Mouse (Mus musculus): Measurements from ENCODE around the gene Nudt22. TPM values are rescaled to one million over a fixed set of nuclear protein-coding genes. Genes with fewer than 3 reads are reported as not detected.
A peak's percentile ranks its signal among the peaks of the same experiment; 100 is the strongest.

The Nudt22 gene
- polyA plus RNA-seq, 1 experiment, result 11.1 TPM

- TF ChIP-seq POLR2A (IDR thresholded peaks at IDR 0.05; ENCODE audit: borderline replicate concordance, low read depth, low read length), result no peak
- TF ChIP-seq CTCF (IDR thresholded peaks at IDR 0.05; ENCODE audit: low read depth, low read length), result peak; percentile 63
- Histone ChIP-seq H3K4me1 (ENCODE audit: control insufficient read depth, insufficient read depth, low read length) (peaks cover 22% of the 10 kb centered on the region), H3K4me3 (ENCODE audit: insufficient read depth, low read length) (peak overlapping the region; percentile 76), H3K27ac (ENCODE audit: insufficient read depth, low read depth, low read length) (no peak overlapping the region)
Observed at GRCm38 (mm10) chr19:6969665-6970381, 26.1 kb downstream of the Nudt22 start.

DNA sequence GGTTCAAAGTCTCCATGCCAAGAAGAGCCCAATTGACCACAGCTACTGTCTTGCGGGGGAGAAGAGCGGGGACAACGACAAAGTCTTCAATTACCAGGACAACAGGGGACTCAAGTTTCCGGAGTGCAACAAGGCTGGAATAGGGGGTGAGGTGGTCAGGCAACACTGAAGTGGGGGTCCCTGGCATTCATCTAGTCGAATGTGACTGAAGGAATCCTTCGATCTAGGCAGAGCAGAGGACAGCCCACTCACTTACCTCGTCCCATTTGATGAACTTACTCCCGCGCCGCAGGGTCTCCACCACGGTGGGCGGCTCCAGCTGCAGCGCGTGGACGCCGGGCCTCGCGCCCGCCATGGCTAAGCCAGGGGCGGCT is 26.6 kb downstream of the Nudt22 start:
- Histone ChIP-seq H3K4me1 (ENCODE audit: control insufficient read depth, insufficient read depth, low read length) (peaks cover 22% of the 10 kb centered on the region), H3K27ac (ENCODE audit: insufficient read depth, low read depth, low read length) (no peak overlapping the region), H3K4me3 (ENCODE audit: insufficient read depth, low read length) (peak overlapping the region; percentile 76)
- TF ChIP-seq POLR2A (IDR thresholded peaks at IDR 0.05; ENCODE audit: borderline replicate concordance, low read depth, low read length), result no peak
- no peak for TF ChIP-seq CTCF (IDR thresholded peaks at IDR 0.05; ENCODE audit: low read depth, low read length)

- Histone ChIP-seq H3K27ac (ENCODE audit: insufficient read depth, low read depth, low read length) (peak overlapping the region; percentile 22; the same call in 1 of the 2 replicates), H3K4me1 (ENCODE audit: control insufficient read depth, insufficient read depth, low read length) (peaks cover 18% of the 10 kb centered on the region)
Observed at GRCm38 (mm10) chr19:6968491-6969271, 27.2 kb downstream of the Nudt22 start.

DNA sequence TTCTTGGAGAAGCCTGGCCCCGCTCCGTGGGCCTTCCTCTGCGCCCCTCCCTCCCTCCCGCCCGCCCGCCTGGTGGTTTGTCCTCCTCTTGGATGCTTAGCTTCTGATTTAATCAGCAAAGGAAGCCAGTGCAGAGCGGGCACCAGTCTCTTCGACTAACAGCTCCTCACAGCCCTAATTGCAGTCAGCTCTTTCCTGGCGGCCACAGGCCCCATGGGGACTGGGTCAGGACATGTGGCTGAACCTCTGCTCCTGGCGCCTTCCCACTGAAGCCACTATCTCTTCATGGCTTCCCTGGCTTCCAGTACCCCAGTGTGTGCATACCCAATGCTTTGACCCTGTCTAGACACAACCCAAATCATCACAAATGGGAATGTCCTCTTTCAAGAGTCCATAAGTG is 39.5 kb downstream of the Nudt22 start:
- TF ChIP-seq POLR2A (IDR thresholded peaks at IDR 0.05; ENCODE audit: borderline replicate concordance, low read depth, low read length) (no peak), CTCF (IDR thresholded peaks at IDR 0.05; ENCODE audit: low read depth, low read length) (no peak)
- Histone ChIP-seq H3K4me1 (ENCODE audit: control insufficient read depth, insufficient read depth, low read length) (peaks cover 7% of the 10 kb centered on the region), H3K4me3 (ENCODE audit: insufficient read depth, low read length) (no peak overlapping the region), H3K27ac (ENCODE audit: insufficient read depth, low read depth, low read length) (no peak overlapping the region)

More at GRCm38 (mm10) chr19:6968491-6969271, 27.2 kb downstream of the Nudt22 start:
- TF ChIP-seq POLR2A (IDR thresholded peaks at IDR 0.05; ENCODE audit: borderline replicate concordance, low read depth, low read length) (no peak), CTCF (IDR thresholded peaks at IDR 0.05; ENCODE audit: low read depth, low read length) (no peak)
- peak overlapping the region; percentile 76 for H3K4me3 ChIP-seq (ENCODE audit: insufficient read depth, low read length)

GRCm38 (mm10) chr19:6955424-6955823 is 40.5 kb downstream of the Nudt22 start:
- H3K27ac ChIP-seq (ENCODE audit: insufficient read depth, low read depth, low read length), result no peak overlapping the region
- no peak overlapping the region for H3K4me3 ChIP-seq (ENCODE audit: insufficient read depth, low read length)
- peaks cover 7% of the 10 kb centered on the region for H3K4me1 ChIP-seq (ENCODE audit: control insufficient read depth, insufficient read depth, low read length)
- TF ChIP-seq POLR2A (IDR thresholded peaks at IDR 0.05; ENCODE audit: borderline replicate concordance, low read depth, low read length), result no peak
- no peak for TF ChIP-seq CTCF (IDR thresholded peaks at IDR 0.05; ENCODE audit: low read depth, low read length)

DNA sequence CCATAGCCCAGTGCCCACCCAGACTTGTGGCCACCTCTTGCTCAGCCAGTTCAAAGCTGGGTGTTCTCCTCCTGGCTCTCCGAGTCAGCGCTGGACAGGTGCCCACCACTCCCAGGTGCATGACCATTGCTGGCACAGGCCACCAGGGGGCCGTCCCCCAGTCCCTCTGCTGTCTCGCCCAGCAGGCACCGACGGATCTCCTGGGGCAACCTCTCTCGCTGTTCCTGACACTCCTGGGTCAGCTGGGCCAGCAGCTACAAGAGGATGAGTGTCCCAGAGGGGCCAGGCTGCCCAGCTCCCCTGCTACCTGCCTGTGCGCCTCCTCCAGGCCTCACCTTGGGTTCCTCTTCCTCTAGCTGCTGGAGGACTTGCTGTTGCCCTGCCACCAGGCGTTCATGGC is 41.9 kb downstream of the Nudt22 start:
- Histone ChIP-seq H3K27ac (ENCODE audit: insufficient read depth, low read depth, low read length) (no peak overlapping the region), H3K4me3 (ENCODE audit: insufficient read depth, low read length) (no peak overlapping the region), H3K4me1 (ENCODE audit: control insufficient read depth, insufficient read depth, low read length) (peaks cover 14% of the 10 kb centered on the region)
- TF ChIP-seq CTCF (IDR thresholded peaks at IDR 0.05; ENCODE audit: low read depth, low read length), result no peak
- TF ChIP-seq POLR2A (IDR thresholded peaks at IDR 0.05; ENCODE audit: borderline replicate concordance, low read depth, low read length), result no peak

DNA sequence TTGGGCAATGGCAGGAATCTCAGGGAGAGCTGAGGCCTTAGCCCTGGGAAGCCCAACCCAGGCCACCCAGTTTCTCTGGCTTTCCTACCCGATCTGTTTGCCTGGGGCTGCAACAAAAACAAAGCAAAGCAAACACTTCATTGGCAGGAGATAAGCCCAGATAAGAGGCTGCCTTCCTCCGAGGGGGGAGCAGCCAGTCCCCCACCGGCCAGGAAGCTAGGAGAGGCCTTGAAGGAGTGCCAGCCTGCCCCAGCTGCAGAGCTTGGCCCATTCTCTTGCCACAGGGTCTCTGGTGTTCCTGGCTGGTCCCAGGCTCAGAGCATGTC is 43.2 kb downstream of the Nudt22 start:
- H3K27ac ChIP-seq (ENCODE audit: insufficient read depth, low read depth, low read length), result peak overlapping the region; percentile 91
- peak overlapping the region; percentile 76 for H3K4me3 ChIP-seq (ENCODE audit: insufficient read depth, low read length)
- peaks cover 18% of the 10 kb centered on the region for H3K4me1 ChIP-seq (ENCODE audit: control insufficient read depth, insufficient read depth, low read length)
- TF ChIP-seq CTCF (IDR thresholded peaks at IDR 0.05; ENCODE audit: low read depth, low read length) (no peak), POLR2A (IDR thresholded peaks at IDR 0.05; ENCODE audit: borderline replicate concordance, low read depth, low read length) (no peak)

- peaks cover 18% of the 10 kb centered on the region for H3K4me1 ChIP-seq (ENCODE audit: control insufficient read depth, insufficient read depth, low read length)
- peak overlapping the region; percentile 76 for H3K4me3 ChIP-seq (ENCODE audit: insufficient read depth, low read length)
- peak overlapping the region; percentile 91 for H3K27ac ChIP-seq (ENCODE audit: insufficient read depth, low read depth, low read length)
- TF ChIP-seq POLR2A (IDR thresholded peaks at IDR 0.05; ENCODE audit: borderline replicate concordance, low read depth, low read length) (no peak), CTCF (IDR thresholded peaks at IDR 0.05; ENCODE audit: low read depth, low read length) (no peak)
Observed at GRCm38 (mm10) chr19:6951994-6952711, 43.8 kb downstream of the Nudt22 start.

DNA sequence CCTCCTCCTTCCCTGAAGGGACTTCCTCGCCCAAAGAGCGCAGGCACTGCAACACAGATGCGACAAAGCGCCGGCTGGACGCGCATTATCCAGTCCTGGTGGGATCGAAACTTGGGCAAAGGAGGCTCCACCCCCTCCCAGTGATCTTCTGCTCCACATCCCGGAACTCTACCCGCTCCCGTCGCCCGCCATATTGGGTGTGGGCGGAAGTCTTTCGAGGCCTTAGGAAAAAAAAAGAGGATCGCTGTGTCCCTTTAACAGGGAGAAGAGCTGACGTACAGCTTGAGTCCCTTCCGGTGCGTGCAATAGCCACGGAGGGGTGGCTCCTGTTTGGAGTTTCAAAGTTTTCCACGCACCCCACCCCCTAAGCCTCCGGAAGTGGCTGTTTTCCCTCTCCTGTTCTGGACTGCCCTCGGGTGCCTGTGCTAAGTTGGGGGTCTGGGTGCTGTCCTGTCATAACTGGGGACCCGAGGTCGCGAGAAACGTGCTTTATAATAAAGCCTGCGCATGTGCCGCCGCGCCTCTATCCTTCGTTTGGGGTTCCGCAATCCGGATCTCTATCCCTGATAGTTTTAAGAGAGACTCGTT is 44.4 kb downstream of the Nudt22 start:
- peak overlapping the region; percentile 91 for H3K27ac ChIP-seq (ENCODE audit: insufficient read depth, low read depth, low read length)
- peaks cover 25% of the 10 kb centered on the region for H3K4me1 ChIP-seq (ENCODE audit: control insufficient read depth, insufficient read depth, low read length)
- TF ChIP-seq POLR2A (IDR thresholded peaks at IDR 0.05; ENCODE audit: borderline replicate concordance, low read depth, low read length) (no peak), CTCF (IDR thresholded peaks at IDR 0.05; ENCODE audit: low read depth, low read length) (no peak)
- H3K4me3 ChIP-seq (ENCODE audit: insufficient read depth, low read length), result peak overlapping the region; percentile 86
